Mouse (Mus musculus) E14TG2a.4 (cell line): ENCODE data around the gene Ugt1a9.
"Not testable (repeated sequence)": the region's sequence is repeated elsewhere in the genome, so short reads cannot be mapped to it uniquely, and the experiment has no call there.

Source experiments
- CTCF ChIP-seq: conservative IDR thresholded peaks from 2 replicates; pipeline ENCODE4 v1.5.1; 2014; ENCODE audit warnings: low read length
- NANOG ChIP-seq: IDR thresholded peaks from 2 replicates; pipeline ENCODE4 v1.6.1; 2014; ENCODE audit warnings: borderline replicate concordance, low read length, mixed read lengths

DNA sequence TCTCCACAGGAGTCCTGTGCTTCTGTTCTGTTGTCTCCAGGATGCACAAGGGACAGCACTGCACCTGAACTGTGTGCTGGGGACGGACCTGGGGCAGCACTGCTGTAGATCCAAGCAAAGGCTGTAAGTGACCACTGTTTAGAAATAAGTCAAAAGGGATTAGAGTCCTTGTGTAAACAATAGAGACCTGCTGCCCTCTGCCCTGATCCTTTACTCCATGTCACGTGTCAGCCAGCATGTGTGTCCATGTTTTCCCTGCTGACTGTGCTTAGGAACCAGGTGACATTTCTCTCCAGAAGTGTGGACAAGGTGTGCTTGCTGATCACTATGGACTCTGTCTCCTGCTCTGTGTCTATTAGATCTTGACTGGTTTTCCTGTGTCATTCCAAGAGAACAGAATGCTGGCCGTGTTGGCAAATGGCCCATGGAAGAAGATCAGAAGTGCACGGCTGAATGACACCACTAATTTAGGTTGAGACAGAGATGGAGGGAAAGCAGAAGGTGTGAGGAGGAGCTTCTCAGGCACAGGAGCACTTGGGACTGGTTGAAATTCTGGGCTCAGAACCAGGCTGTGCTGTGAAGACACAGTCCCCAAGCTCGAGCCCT, 25.7 kb upstream of the Ugt1a9 start:
- TF ChIP-seq CTCF, NANOG: not testable (repeated sequence)
